Mouse (Mus musculus) midbrain, postnatal 0 days (tissue): ENCODE measurements around the gene Cks1brt. TPM values are rescaled to one million over a fixed set of nuclear protein-coding genes. Genes with fewer than 3 reads are reported as not detected.

Experiments
- ATAC-seq: fragments of 200-750 bp; cut with Nextera tagmentation; 2 replicates; pipeline ENCODE4 v1.8.0; 2017; ENCODE audit warnings: moderate number of reproducible peaks, mild to moderate bottlenecking, moderate TSS enrichment, moderate library complexity; ENCODE audit not compliant: low FRiP score
- DNase-seq: peaks from one replicate; pipeline ENCODE4 v3.0.0-alpha.2; 2015; ENCODE audit warnings: low spot score
- H3K27ac ChIP-seq: fragments of 300-500 bp; sonication (generic); 2 replicates; pipeline ENCODE4 v1.5.1; 2014; ENCODE audit warnings: low read depth, mild to moderate bottlenecking, low read length, mixed read lengths
- H3K27me3 ChIP-seq: fragments of 300-500 bp; sonication (generic); 2 replicates; pipeline ENCODE4 v1.6.1; 2014; ENCODE audit warnings: low read length, control low read depth, mixed read lengths; ENCODE audit not compliant: insufficient read depth
- H3K36me3 ChIP-seq: fragments of 300-500 bp; sonication (generic); 2 replicates; pipeline ENCODE4 v1.6.1; 2014; ENCODE audit warnings: low read length, control low read depth, mixed read lengths; ENCODE audit not compliant: insufficient read depth
- H3K4me1 ChIP-seq: fragments of 300-500 bp; sonication (generic); 2 replicates; pipeline ENCODE4 v1.6.1; 2014; ENCODE audit warnings: mild to moderate bottlenecking, control low read depth, antibody characterized with exemption, low read length, mixed read lengths; ENCODE audit not compliant: insufficient read depth
- H3K4me2 ChIP-seq: fragments of 300-500 bp; sonication (generic); 2 replicates; pipeline ENCODE4 v1.6.1; 2014; ENCODE audit warnings: low read depth, mild to moderate bottlenecking, low read length, mixed read lengths; ENCODE audit not compliant: poor library complexity, severe bottlenecking
- H3K4me3 ChIP-seq: fragments of 300-500 bp; sonication (generic); 2 replicates; pipeline ENCODE4 v1.5.1; 2014; ENCODE audit warnings: low read depth, mild to moderate bottlenecking, low read length, moderate library complexity
- H3K9ac ChIP-seq: fragments of 300-500 bp; sonication (generic); replicated peaks from 2 replicates; pipeline ENCODE4 v1.6.1; 2014; ENCODE audit warnings: mild to moderate bottlenecking, low read length, moderate library complexity, mixed read lengths; ENCODE audit not compliant: poor library complexity, severe bottlenecking
- H3K9me3 ChIP-seq: fragments of 300-500 bp; sonication (generic); 2 replicates; pipeline ENCODE4 v1.6.1; 2016; ENCODE audit warnings: low read length, control low read depth
- CTCF ChIP-seq: IDR thresholded peaks from 2 replicates; pipeline ENCODE4 v1.5.1; 2016; ENCODE audit warnings: antibody characterized with exemption, mild to moderate bottlenecking
- WGBS: fragments of 180-500 bp; shearing (Covaris S2); extraction: QIAGEN DNeasy Blood & Tissue Kit; methylation state at CpG from one replicate; pipeline ENCODE4 v1.1.7; 2014; 5-methylcytosine and 5-hydroxymethylcytosine counted together
- microRNA-seq: library from miRNA; unstranded; fragments of <30 nt; microRNA quantifications from one replicate; pipeline ENCODE4, GENCODE M21; 2016; ENCODE audit warnings: borderline number of aligned reads
- polyA plus RNA-seq: library from polyadenylated mRNA; unstranded; fragments of >200 nt; fragmentation: Nextera tagmentation; extraction: Ambion mirVana; gene quantifications from 2 replicates; pipeline ENCODE4 v1.2.1, GENCODE M21; 2015
- total RNA-seq: library from RNA; depleted of rRNA; stranded (reverse); fragments of >200 nt; gene quantifications from 2 replicates; pipeline ENCODE4 v1.2.3, GENCODE M21; 2014; rRNA removed

Cks1brt gene
- total and polyA plus RNA-seq, 2 experiments from 2014 or later, result not detected

DNA sequence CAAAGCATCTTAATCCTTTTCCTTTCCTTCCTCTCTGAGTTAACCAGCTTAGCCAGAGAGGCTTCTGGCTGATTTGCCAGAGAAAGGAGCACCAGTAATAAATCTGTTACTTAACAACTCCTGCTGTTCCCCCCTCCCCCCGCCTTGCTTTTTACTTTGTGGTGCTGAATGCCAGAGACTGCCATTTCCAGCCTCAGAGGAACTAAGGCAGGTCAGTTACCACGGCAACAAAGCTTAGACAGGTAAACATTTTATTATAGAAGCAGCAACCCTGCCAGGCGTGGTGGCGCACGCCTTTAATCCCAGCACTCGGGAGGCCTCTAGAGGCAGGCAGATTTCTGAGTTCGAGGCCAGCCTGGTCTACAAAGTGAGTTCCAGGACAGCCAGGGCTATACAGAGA is 24.2 kb downstream of the Cks1brt start:
- Histone ChIP-seq H3K36me3 (no peaks in the 10 kb centered on the region), H3K4me2 (no peak overlapping the region), H3K27ac (no peak overlapping the region), H3K27me3 (no peaks in the 10 kb centered on the region), H3K9ac (no peak overlapping the region), H3K9me3 (no peaks in the 10 kb centered on the region), H3K4me3 (no peak overlapping the region), H3K4me1 (no peaks in the 10 kb centered on the region)
- no peak for ATAC-seq
- 43% methylated on average over 7 of the region's 7 CpGs for WGBS
- no peak for DNase-seq
- TF ChIP-seq CTCF, result no peak

DNA sequence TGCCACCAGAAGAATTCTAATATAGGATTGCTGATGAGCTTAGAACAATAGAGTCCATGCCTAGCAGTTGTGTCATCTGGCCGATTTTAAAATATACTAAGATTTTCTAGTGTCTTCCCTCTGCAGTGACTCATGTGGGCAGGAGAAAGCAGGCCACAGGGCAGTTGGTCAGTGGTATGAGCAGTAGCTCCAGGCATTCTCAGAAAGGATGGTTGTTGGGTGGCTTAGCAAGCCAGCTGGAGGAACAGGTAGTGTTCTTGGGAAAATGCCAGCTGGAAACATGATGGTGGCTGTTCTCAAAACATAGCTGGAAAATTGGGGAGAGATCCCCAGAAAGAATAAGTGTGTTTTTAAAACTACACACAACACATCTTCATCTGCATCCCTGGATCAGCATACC is 40.6 kb downstream of the Cks1brt start:
- Histone ChIP-seq H3K9ac (no peak overlapping the region), H3K27me3 (no peaks in the 10 kb centered on the region), H3K27ac (no peak overlapping the region), H3K4me1 (no peaks in the 10 kb centered on the region), H3K9me3 (no peaks in the 10 kb centered on the region), H3K4me3 (no peak overlapping the region), H3K36me3 (no peaks in the 10 kb centered on the region), H3K4me2 (no peak overlapping the region)
- ATAC-seq (no peak), DNase-seq (no peak)
- no peak for TF ChIP-seq CTCF
- 71% methylated on average over 1 of the region's 1 CpGs for WGBS

DNA sequence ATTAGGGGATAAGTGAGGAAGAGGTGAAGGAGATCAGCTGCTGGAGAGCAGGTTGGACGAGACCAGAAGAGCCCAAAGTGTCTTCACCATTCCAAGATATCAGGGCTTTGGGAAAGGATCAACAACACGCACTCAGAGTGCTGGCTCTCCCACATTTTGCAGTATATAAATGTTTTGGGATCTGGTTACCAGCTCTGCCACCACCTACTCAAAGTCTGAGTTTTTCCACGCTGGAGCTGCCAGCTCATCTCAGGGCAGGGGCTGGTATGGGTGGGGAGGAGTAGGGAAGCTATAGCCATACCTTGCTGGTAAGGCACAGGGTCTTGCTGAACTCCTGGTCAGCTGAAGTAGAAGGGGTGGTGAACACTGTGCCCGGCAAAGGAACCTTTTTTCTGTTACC is 68.5 kb downstream of the Cks1brt start:
- no peak overlapping the region for H3K27ac ChIP-seq
- no peak for TF ChIP-seq CTCF
- peaks cover 4% of the 10 kb centered on the region; the same call in 1 of the 2 replicates for H3K9me3 ChIP-seq
- no peak overlapping the region for H3K9ac ChIP-seq
- no peaks in the 10 kb centered on the region for H3K4me1 ChIP-seq
- 81% methylated on average over 4 of the region's 4 CpGs for WGBS
- no peak overlapping the region for H3K4me3 ChIP-seq
- no peaks in the 10 kb centered on the region for H3K36me3 ChIP-seq
- no peak overlapping the region for H3K4me2 ChIP-seq
- DNase-seq (no peak), ATAC-seq (no peak)
- H3K27me3 ChIP-seq, result no peaks in the 10 kb centered on the region

DNA sequence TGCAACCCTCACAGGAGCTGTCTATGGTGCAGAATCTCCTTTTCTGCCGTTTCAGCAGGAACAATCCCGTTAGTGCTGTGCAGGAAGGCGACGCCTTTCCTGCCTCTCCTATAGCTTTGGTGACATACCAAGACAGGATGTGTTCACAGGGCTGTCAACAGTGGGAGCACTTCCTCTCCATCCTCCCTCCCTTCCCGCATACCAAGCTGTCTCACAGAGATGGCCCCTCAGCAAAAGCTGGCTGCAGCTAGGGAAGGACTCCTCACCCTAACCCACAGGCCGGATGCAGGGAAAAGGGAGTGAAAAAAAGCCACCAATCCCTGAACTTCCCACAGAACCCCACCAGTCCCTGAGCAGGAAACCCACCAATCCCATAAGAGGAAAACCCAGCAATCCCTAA is 69.3 kb downstream of the Cks1brt start:
- H3K4me2 ChIP-seq, result no peak overlapping the region
- H3K4me3 ChIP-seq, result no peak overlapping the region
- DNase-seq (no peak), ATAC-seq (no peak)
- H3K4me1 ChIP-seq, result no peaks in the 10 kb centered on the region
- TF ChIP-seq CTCF, result no peak
- WGBS, result 46% methylated on average over 6 of the region's 6 CpGs
- no peak overlapping the region for H3K27ac ChIP-seq
- no peak overlapping the region for H3K9ac ChIP-seq
- H3K36me3 ChIP-seq, result no peaks in the 10 kb centered on the region
- H3K9me3 ChIP-seq, result peaks cover 4% of the 10 kb centered on the region; the same call in 1 of the 2 replicates
- H3K27me3 ChIP-seq, result no peaks in the 10 kb centered on the region

Small RNA genes within 50 kb of the gene (microRNA-seq; reads per million reads assigned to microRNA genes)
- not detected for gene Gm23388

Other genes starting within 250 kb of the Cks1brt start
- gene Klf1, start 250.0 kb upstream of the Cks1brt start, total RNA-seq, result 0.52 TPM in 1 of 2 replicates, not detected in the other
- 0.36 and 0.52 TPM in 2 replicates for gene Klf1, start 250.0 kb upstream of the Cks1brt start, polyA plus RNA-seq
- gene Dnase2a, start 243.4 kb upstream of the Cks1brt start, total RNA-seq, result 4.3 and 5.7 TPM in 2 replicates
- gene Dnase2a, start 243.4 kb upstream of the Cks1brt start, polyA plus RNA-seq, result 6.7 and 8.2 TPM in 2 replicates
- 85.9 and 92.0 TPM in 2 replicates for gene Mast1, start 214.6 kb upstream of the Cks1brt start, total RNA-seq
- gene Mast1, start 214.6 kb upstream of the Cks1brt start, polyA plus RNA-seq, result 79.8 and 89.0 TPM in 2 replicates
- gene Rtbdn, start 204.9 kb upstream of the Cks1brt start, total RNA-seq, result 4.5 and 6.2 TPM in 2 replicates
- gene Rtbdn, start 204.9 kb upstream of the Cks1brt start, polyA plus RNA-seq, result 4.8 and 5.3 TPM in 2 replicates
- gene Gm49661, start 182.5 kb upstream of the Cks1brt start, total RNA-seq, result not detected in 2 replicates
- not detected in 2 replicates for gene Gm49661, start 182.5 kb upstream of the Cks1brt start, polyA plus RNA-seq
- gene Prdx2, start 182.3 kb upstream of the Cks1brt start, total RNA-seq, result 720 and 802 TPM in 2 replicates
- 904 and 934 TPM in 2 replicates for gene Prdx2, start 182.3 kb upstream of the Cks1brt start, polyA plus RNA-seq
- 40.5 and 48.9 TPM in 2 replicates for gene Rnaseh2a, start 182.2 kb upstream of the Cks1brt start, total RNA-seq
- gene Rnaseh2a, start 182.2 kb upstream of the Cks1brt start, polyA plus RNA-seq, result 36.5 and 39.7 TPM in 2 replicates
- 11.3 and 15.9 TPM in 2 replicates for gene Junb, start 173.2 kb upstream of the Cks1brt start, total RNA-seq
- gene Junb, start 173.2 kb upstream of the Cks1brt start, polyA plus RNA-seq, result 5.3 and 6.1 TPM in 2 replicates
- 21.4 and 32.5 TPM in 2 replicates for gene Hook2, start 161.3 kb upstream of the Cks1brt start, total RNA-seq
- 40.1 and 41.3 TPM in 2 replicates for gene Hook2, start 161.3 kb upstream of the Cks1brt start, polyA plus RNA-seq
- 0.47 TPM in 1 of 2 replicates, not detected in the other for gene Best2, start 137.4 kb upstream of the Cks1brt start, total RNA-seq
- 0.15 and 0.27 TPM in 2 replicates for gene Best2, start 137.4 kb upstream of the Cks1brt start, polyA plus RNA-seq
- 123 and 172 TPM in 2 replicates for gene Asna1, start 126.6 kb upstream of the Cks1brt start, total RNA-seq
- 137 and 151 TPM in 2 replicates for gene Asna1, start 126.6 kb upstream of the Cks1brt start, polyA plus RNA-seq
- 266 and 292 TPM in 2 replicates for gene Trir, start 125.1 kb upstream of the Cks1brt start, total RNA-seq
- gene Trir, start 125.1 kb upstream of the Cks1brt start, polyA plus RNA-seq, result 144 and 145 TPM in 2 replicates
- 173 and 174 TPM in 2 replicates for gene Tnpo2, start 115.0 kb upstream of the Cks1brt start, total RNA-seq
- 53.5 and 53.7 TPM in 2 replicates for gene Tnpo2, start 115.0 kb upstream of the Cks1brt start, polyA plus RNA-seq
- 113 and 120 TPM in 2 replicates for gene Fbxw9, start 91.9 kb upstream of the Cks1brt start, total RNA-seq
- 92.1 and 97.1 TPM in 2 replicates for gene Fbxw9, start 91.9 kb upstream of the Cks1brt start, polyA plus RNA-seq
- gene Gm5741, start 83.9 kb upstream of the Cks1brt start, total RNA-seq, result not detected in 2 replicates
- 2.2 TPM in 1 of 2 replicates, not detected in the other for gene Gm5741, start 83.9 kb upstream of the Cks1brt start, polyA plus RNA-seq
- gene Dhps, start 80.2 kb upstream of the Cks1brt start, total RNA-seq, result 66.3 and 77.1 TPM in 2 replicates
- gene Dhps, start 80.2 kb upstream of the Cks1brt start, polyA plus RNA-seq, result 128 and 129 TPM in 2 replicates
- 92.6 and 105 TPM in 2 replicates for gene Wdr83os, start 71.2 kb upstream of the Cks1brt start, total RNA-seq
- 129 and 137 TPM in 2 replicates for gene Wdr83os, start 71.2 kb upstream of the Cks1brt start, polyA plus RNA-seq
- gene Wdr83, start 70.6 kb upstream of the Cks1brt start, total RNA-seq, result 27.4 and 34.1 TPM in 2 replicates
- 37.0 and 39.9 TPM in 2 replicates for gene Wdr83, start 70.6 kb upstream of the Cks1brt start, polyA plus RNA-seq
- 29.7 and 33.7 TPM in 2 replicates for gene Man2b1, start 68.7 kb upstream of the Cks1brt start, total RNA-seq
- gene Man2b1, start 68.7 kb upstream of the Cks1brt start, polyA plus RNA-seq, result 18.7 and 19.7 TPM in 2 replicates
- 2.6 and 4.9 TPM in 2 replicates for gene Zfp791, start 28.8 kb upstream of the Cks1brt start, total RNA-seq
- gene Zfp791, start 28.8 kb upstream of the Cks1brt start, polyA plus RNA-seq, result 2.3 and 2.7 TPM in 2 replicates
- gene Olfr371, start 74.1 kb downstream of the Cks1brt start, total RNA-seq, result not detected in 2 replicates
- not detected in 2 replicates for gene Olfr371, start 74.1 kb downstream of the Cks1brt start, polyA plus RNA-seq
- gene Orc6, start 147.7 kb downstream of the Cks1brt start, total RNA-seq, result 33.4 and 42.6 TPM in 2 replicates
- gene Orc6, start 147.7 kb downstream of the Cks1brt start, polyA plus RNA-seq, result 60.0 and 65.7 TPM in 2 replicates
- 121 and 136 TPM in 2 replicates for gene Vps35, start 147.9 kb downstream of the Cks1brt start, total RNA-seq
- 154 TPM in 2 replicates for gene Vps35, start 147.9 kb downstream of the Cks1brt start, polyA plus RNA-seq
- 0.09 TPM in 1 of 2 replicates, not detected in the other for gene Mylk3, start 234.4 kb downstream of the Cks1brt start, total RNA-seq
- gene Mylk3, start 234.4 kb downstream of the Cks1brt start, polyA plus RNA-seq, result 0.18 and 0.46 TPM in 2 replicates